Mouse (Mus musculus) forebrain, embryonic 13.5 days (tissue): ENCODE results near the gene Ang. TPM values are rescaled to one million over a fixed set of nuclear protein-coding genes. Genes with fewer than 3 reads are reported as not detected.

Source experiments
- ATAC-seq: fragments of 200-750 bp; cut with Nextera tagmentation; 2 replicates; pipeline ENCODE4 v1.8.0; 2017
- H3K27ac ChIP-seq: fragments of 300-500 bp; sonication (generic); 2 replicates; pipeline ENCODE4 v1.5.1; 2015; ENCODE audit warnings: inconsistent platforms, mild to moderate bottlenecking, moderate library complexity
- H3K27me3 ChIP-seq: fragments of 300-500 bp; sonication (generic); 2 replicates; pipeline ENCODE4 v1.6.1; 2015; ENCODE audit warnings: mild to moderate bottlenecking, inconsistent platforms
- H3K36me3 ChIP-seq: fragments of 300-500 bp; sonication (generic); 2 replicates; pipeline ENCODE4 v1.6.1; 2015; ENCODE audit warnings: mild to moderate bottlenecking, inconsistent platforms; ENCODE audit not compliant: poor library complexity, severe bottlenecking
- H3K4me1 ChIP-seq: fragments of 300-500 bp; sonication (generic); 2 replicates; pipeline ENCODE4 v1.6.1; 2015; ENCODE audit warnings: inconsistent platforms
- H3K4me2 ChIP-seq: fragments of 300-500 bp; sonication (generic); 2 replicates; pipeline ENCODE4 v1.6.1; 2015; ENCODE audit warnings: inconsistent platforms, mild to moderate bottlenecking, moderate library complexity
- H3K4me3 ChIP-seq: fragments of 300-500 bp; sonication (generic); 2 replicates; pipeline ENCODE4 v1.5.1; 2015; ENCODE audit warnings: mild to moderate bottlenecking, inconsistent platforms
- H3K9ac ChIP-seq: fragments of 300-500 bp; sonication (generic); 2 replicates; pipeline ENCODE4 v1.6.1; 2015; ENCODE audit warnings: mild to moderate bottlenecking, inconsistent platforms
- H3K9me3 ChIP-seq: fragments of 300-500 bp; sonication (generic); replicated peaks from 2 replicates; pipeline ENCODE4 v1.6.1; 2016; ENCODE audit warnings: inconsistent platforms
- WGBS: fragments of 180-500 bp; shearing (Covaris S2); methylation state at CpG from one replicate; pipeline ENCODE4 v1.1.7; 2015; 5-methylcytosine and 5-hydroxymethylcytosine counted together
- polyA plus RNA-seq: library from polyadenylated mRNA; unstranded; fragments of >200 nt; fragmentation: Nextera tagmentation; extraction: Ambion mirVana; gene quantifications from 2 replicates; pipeline ENCODE4 v1.2.1, GENCODE M21; 2015

Ang gene
- polyA plus RNA-seq, 1 experiment from 2014 or later: 0.93 TPM

- Histone ChIP-seq H3K4me1 (no peaks in the 10 kb centered on the region), H3K27ac (no peak within 1 kb of the TSS), H3K9ac (no peak within 1 kb of the TSS), H3K9me3 (no peaks in the 10 kb centered on the region), H3K27me3 (no peaks in the 10 kb centered on the region), H3K4me3 (no peak within 1 kb of the TSS), H3K4me2 (no peak within 1 kb of the TSS), H3K36me3 (no peaks in the 10 kb centered on the region)
- WGBS: 90% methylated on average over 3 of the region's 3 CpGs
- no peak for ATAC-seq
Measured at GRCm38 (mm10) chr14:51074335-51074734, 16.6 kb upstream of the Ang start, which contains the start of gene Olfr750. Gene Olfr750 (minus strand): TSS chr14:51074435.

- no peak for ATAC-seq
- Histone ChIP-seq H3K9ac (no peak overlapping the region), H3K27ac (no peak overlapping the region), H3K36me3 (no peaks in the 10 kb centered on the region), H3K9me3 (no peaks in the 10 kb centered on the region), H3K27me3 (peaks cover 25% of the 10 kb centered on the region; the same call in 1 of the 2 replicates), H3K4me3 (no peak overlapping the region), H3K4me1 (peaks cover 12% of the 10 kb centered on the region; the same call in 1 of the 2 replicates), H3K4me2 (no peak overlapping the region)
- WGBS: 91% methylated on average over 1 of the region's 1 CpGs
Measured at GRCm38 (mm10) chr14:51079180-51079579, 11.8 kb upstream of the Ang start.

DNA sequence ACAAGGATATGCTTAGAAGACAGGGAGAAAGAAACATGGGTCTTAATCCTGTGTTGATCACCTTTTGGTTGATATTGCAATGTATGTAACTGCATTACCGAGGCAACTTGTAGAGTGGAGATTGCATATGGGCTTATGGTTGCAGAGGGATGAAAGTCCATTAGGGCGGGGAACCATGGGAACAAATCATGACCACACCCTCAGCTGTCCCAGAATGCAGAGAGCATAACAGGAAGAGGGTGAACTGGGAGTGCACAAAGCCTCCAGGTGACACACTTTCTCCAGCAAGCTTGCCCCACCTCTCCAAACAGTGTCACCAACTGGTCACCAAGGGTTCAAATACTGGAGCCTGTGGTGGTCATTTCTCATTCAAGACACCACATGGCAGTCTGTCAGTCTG, 9.9 kb upstream of the Ang start:
- ATAC-seq: no peak
- H3K4me3 ChIP-seq: no peak overlapping the region
- 91% methylated on average over 2 of the region's 2 CpGs for WGBS
- H3K27ac ChIP-seq: no peak overlapping the region
- H3K36me3 ChIP-seq: no peaks in the 10 kb centered on the region
- H3K4me2 ChIP-seq: no peak overlapping the region
- peaks cover 12% of the 10 kb centered on the region; the same call in 1 of the 2 replicates for H3K4me1 ChIP-seq
- H3K9ac ChIP-seq: no peak overlapping the region
- H3K9me3 ChIP-seq: no peaks in the 10 kb centered on the region
- peaks cover 28% of the 10 kb centered on the region; the same call in 1 of the 2 replicates for H3K27me3 ChIP-seq

GRCm38 (mm10) chr14:51082599-51083581, 8.1 kb upstream of the Ang start:
- Histone ChIP-seq H3K4me2 (peak overlapping the region; percentile 75), H3K4me3 (peak overlapping the region; percentile 50), H3K9me3 (no peaks in the 10 kb centered on the region), H3K36me3 (no peaks in the 10 kb centered on the region), H3K27ac (no peak overlapping the region), H3K4me1 (peaks cover 12% of the 10 kb centered on the region; the same call in 1 of the 2 replicates), H3K9ac (peak overlapping the region; percentile 66), H3K27me3 (peaks cover 28% of the 10 kb centered on the region; the same call in 1 of the 2 replicates)
- ATAC-seq: peak; percentile 75
- WGBS: 3% methylated on average over 39 of the region's 40 CpGs

DNA sequence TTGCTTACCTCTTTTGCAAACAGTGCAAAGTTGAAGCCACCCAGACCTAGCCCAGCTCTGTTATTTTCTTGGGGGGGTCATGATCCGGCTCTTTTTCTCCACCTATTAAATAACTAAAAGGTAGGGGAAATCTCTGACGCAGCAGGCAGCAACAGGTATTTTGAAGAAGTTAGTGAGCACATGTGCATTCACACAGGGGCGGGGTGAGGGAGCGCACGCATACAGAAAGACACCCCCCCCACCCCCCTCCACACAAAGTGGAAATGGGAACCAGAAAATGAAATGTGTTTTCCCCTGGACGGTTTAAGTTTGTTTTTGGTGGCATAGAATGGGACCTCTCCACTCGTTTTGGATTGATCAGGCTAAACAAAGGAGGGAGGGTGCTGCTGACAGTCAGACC, 7.1 kb upstream of the Ang start:
- H3K36me3 ChIP-seq: no peaks in the 10 kb centered on the region
- peak overlapping the region; percentile 50 for H3K4me3 ChIP-seq
- no peaks in the 10 kb centered on the region for H3K9me3 ChIP-seq
- H3K27me3 ChIP-seq: peaks cover 28% of the 10 kb centered on the region; the same call in 1 of the 2 replicates
- H3K27ac ChIP-seq: no peak overlapping the region
- 0 out of 2 replicates have a peak overlapping the region, but pooled peaks have one; percentile 66 for H3K9ac ChIP-seq
- peak overlapping the region; percentile 75 for H3K4me2 ChIP-seq
- H3K4me1 ChIP-seq: peaks cover 16% of the 10 kb centered on the region; the same call in 1 of the 2 replicates
- ATAC-seq: no peak
- WGBS: 8% methylated on average over 7 of the region's 7 CpGs

DNA sequence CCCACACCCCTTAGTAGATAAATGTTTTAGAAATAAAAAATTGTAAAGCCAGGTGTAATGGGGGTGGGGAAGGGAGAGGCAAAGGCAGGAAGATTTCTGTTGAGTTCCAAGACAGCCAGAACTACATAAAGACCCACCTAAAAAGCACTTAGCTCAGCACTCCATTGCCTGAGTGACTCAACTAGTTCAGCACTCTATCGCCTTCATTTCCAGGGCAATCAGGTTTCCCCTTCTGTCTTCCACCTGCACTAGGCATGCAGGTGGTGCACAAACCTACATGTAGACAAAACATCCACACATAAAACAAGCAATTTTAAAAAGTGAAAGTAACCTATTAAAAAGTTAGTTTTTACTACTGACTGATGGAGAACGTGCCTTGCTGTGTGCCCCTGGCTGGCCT, 5.9 kb upstream of the Ang start:
- 81% methylated on average over 2 of the region's 2 CpGs for WGBS
- H3K9me3 ChIP-seq: no peaks in the 10 kb centered on the region
- H3K36me3 ChIP-seq: no peaks in the 10 kb centered on the region

DNA sequence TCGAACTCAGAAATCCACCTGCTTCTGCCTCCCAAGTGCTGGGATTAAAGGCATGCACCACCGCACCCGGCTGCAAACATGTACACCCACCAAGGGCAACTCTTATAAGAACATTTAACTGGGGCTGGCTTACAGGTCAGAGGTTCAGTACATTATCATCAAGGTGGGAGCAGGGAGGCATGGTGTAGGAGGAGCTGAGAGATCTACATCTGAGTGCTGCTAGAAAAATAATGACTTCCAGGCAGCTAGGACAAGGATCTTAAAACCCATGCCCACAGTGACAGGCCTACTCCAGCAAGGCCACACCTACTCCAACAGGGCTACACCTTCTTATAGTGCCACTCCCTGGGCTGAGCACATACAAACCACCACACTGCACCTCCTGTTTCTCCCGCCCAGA, 5.0 kb upstream of the Ang start:
- Histone ChIP-seq H3K4me2 (no peak overlapping the region), H3K9ac (no peak overlapping the region), H3K27ac (no peak overlapping the region), H3K9me3 (no peaks in the 10 kb centered on the region), H3K4me3 (no peak overlapping the region), H3K4me1 (peaks cover 19% of the 10 kb centered on the region; the same call in 1 of the 2 replicates), H3K27me3 (peaks cover 20% of the 10 kb centered on the region; the same call in 1 of the 2 replicates), H3K36me3 (no peaks in the 10 kb centered on the region)
- no peak for ATAC-seq
- 77% methylated on average over 4 of the region's 4 CpGs for WGBS

More for the DNA sequence above, 5.9 kb upstream of the Ang start:
- peaks cover 25% of the 10 kb centered on the region; the same call in 1 of the 2 replicates for H3K27me3 ChIP-seq
- H3K4me2 ChIP-seq: no peak overlapping the region
- H3K4me3 ChIP-seq: no peak overlapping the region
- ATAC-seq: no peak
- no peak overlapping the region for H3K9ac ChIP-seq
- H3K4me1 ChIP-seq: peaks cover 19% of the 10 kb centered on the region; the same call in 1 of the 2 replicates
- no peak overlapping the region for H3K27ac ChIP-seq

DNA sequence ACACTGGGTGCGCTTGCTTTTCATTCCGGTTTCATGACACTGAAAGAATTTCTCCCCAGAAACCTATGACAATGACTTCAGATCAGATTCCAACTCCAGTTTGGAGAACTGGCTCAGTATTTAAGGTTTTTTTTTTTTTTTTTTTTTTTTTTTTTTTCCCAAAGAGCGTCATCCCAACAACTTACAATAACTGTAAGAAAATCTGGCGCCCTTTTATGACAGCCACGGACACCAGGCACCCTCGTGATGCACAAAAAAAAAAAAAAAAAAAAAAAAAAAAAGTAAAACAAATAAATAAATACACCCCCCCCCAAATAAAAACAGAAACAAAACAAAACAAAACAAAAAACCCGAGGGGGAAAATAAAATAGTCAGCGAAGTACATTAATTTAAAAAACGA, 3.2 kb upstream of the Ang start:
- Histone ChIP-seq H3K9ac (0 out of 2 replicates have a peak overlapping the region, but pooled peaks have one; percentile 61), H3K36me3 (no peaks in the 10 kb centered on the region), H3K4me1 (peaks cover 19% of the 10 kb centered on the region; the same call in 1 of the 2 replicates), H3K27me3 (peaks cover 13% of the 10 kb centered on the region; the same call in 1 of the 2 replicates), H3K4me3 (peak overlapping the region; percentile 69), H3K9me3 (no peaks in the 10 kb centered on the region), H3K4me2 (peak overlapping the region; percentile 65), H3K27ac (no peak overlapping the region)
- WGBS: 11% methylated on average over 9 of the region's 9 CpGs
- ATAC-seq: no peak

DNA sequence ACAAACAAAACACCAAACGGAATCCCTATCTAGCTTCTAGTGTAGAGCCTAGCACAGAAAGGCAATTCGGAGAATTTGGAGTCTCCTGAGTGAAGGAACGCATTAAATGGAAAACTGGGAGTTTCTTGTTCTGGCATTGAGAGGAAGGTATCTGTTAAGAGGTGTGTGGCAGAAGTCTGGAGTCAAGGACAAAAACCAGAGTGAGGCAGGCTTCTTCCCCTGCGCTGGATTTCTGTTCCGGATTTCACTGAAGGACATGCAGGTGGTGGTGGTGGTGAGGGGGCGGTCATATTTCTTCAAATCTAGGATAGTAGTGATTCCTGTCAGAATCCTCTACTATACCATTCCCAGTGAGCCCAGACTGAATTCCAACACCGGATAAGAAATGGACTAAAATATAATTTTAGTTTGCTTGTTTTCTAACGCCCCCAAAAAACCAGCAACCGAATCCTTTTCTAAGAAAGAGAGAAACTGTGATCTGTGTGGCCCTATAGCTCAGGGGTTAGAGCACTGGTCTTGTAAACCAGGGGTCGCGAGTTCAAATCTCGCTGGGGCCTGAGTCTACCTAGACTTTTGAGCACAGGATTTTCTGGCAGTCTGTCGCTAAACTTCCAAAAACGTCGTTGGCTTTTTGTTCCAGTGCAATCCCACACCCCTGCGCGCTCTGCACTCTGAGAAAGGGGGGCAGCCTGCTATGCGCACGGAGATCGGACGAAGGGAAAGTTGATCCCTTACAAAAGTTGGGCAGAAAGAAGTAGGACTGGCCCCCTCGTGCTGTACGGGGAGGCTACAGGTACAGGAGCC, 2.6 kb upstream of the Ang start:
- Histone ChIP-seq H3K9me3 (no peaks in the 10 kb centered on the region), H3K4me2 (peak overlapping the region; percentile 65)
- under 1% methylated on average over 23 of the region's 23 CpGs for WGBS

GRCm38 (mm10) chr14:51088970-51089673, 1.8 kb upstream of the Ang start:
- H3K4me2 ChIP-seq: peak overlapping the region; percentile 65
- peak overlapping the region; percentile 62 for H3K9ac ChIP-seq
- peaks cover 3% of the 10 kb centered on the region; the same call in 1 of the 2 replicates for H3K27me3 ChIP-seq
- no peaks in the 10 kb centered on the region for H3K36me3 ChIP-seq
- peak overlapping the region; percentile 69 for H3K4me3 ChIP-seq
- H3K27ac ChIP-seq: peak overlapping the region; percentile 60
- under 1% methylated on average over 34 of the region's 34 CpGs for WGBS
- no peaks in the 10 kb centered on the region for H3K9me3 ChIP-seq
- H3K4me1 ChIP-seq: peaks cover 7% of the 10 kb centered on the region; the same call in 1 of the 2 replicates
- ATAC-seq: peak; percentile 96

More for the DNA sequence above, 2.6 kb upstream of the Ang start:
- H3K27ac ChIP-seq: peak overlapping the region; percentile 60
- peaks cover 14% of the 10 kb centered on the region; the same call in 1 of the 2 replicates for H3K4me1 ChIP-seq
- peak overlapping the region; percentile 69 for H3K4me3 ChIP-seq
- peak; percentile 20 for ATAC-seq
- no peaks in the 10 kb centered on the region for H3K36me3 ChIP-seq
- H3K9ac ChIP-seq: peak overlapping the region; percentile 61
- H3K27me3 ChIP-seq: peaks cover 8% of the 10 kb centered on the region; the same call in 1 of the 2 replicates

DNA sequence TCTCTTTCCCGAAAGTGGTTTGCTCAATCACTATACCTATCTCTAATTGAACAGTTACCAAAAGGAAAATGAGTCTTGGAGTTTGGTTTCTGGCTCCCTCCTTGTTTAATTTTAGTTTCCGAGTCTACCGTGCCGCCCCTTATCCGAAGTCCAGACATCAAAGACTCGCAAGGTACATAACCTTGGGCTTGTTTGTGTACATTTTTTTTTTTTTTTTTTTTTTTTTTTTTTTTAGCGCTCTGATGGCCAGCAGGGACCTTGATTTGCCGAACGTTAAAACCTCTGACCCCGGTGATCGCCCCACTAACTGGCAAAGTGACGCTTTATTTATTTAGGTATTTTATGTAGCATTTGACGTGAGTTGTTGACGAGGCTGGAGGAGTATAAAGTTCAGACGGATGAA, 1.3 kb upstream of the Ang start:
- Histone ChIP-seq H3K27me3 (no peaks in the 10 kb centered on the region; the same call in 1 of the 2 replicates), H3K4me1 (peaks cover 7% of the 10 kb centered on the region; the same call in 1 of the 2 replicates), H3K4me2 (peak overlapping the region; percentile 65), H3K9ac (peak overlapping the region; percentile 62), H3K36me3 (no peaks in the 10 kb centered on the region), H3K9me3 (no peaks in the 10 kb centered on the region), H3K27ac (peak overlapping the region; percentile 71), H3K4me3 (peak overlapping the region; percentile 69)
- no peak; the same call in 1 of the 2 replicates for ATAC-seq
- WGBS: under 1% methylated on average over 15 of the region's 15 CpGs
